Mouse (Mus musculus) embryonic fibroblast, embryonic 13.5 days (primary cell): ENCODE data around the gene Med31.

Experiments
- CTCF ChIP-seq: IDR thresholded peaks from 2 replicates; pipeline ENCODE4 v1.5.1; 2011; ENCODE audit warnings: mild to moderate bottlenecking, control low read depth, low read length, moderate library complexity, borderline replicate concordance; ENCODE audit not compliant: insufficient read depth
- POLR2A ChIP-seq: IDR thresholded peaks from 2 replicates; pipeline ENCODE4 v1.6.1; 2011; ENCODE audit warnings: low read depth, mild to moderate bottlenecking, control low read depth, low read length, moderate library complexity

- TF ChIP-seq CTCF (no peak), POLR2A (no peak)
Observed at GRCm38 (mm10) chr11:72207834-72208377, 7.5 kb downstream of the Med31 start.
